Mouse (Mus musculus) adipocyte (in vitro differentiated cells): ENCODE measurements around the gene Rsu1.

Experiments
- DNase-seq: peaks from one replicate; pipeline ENCODE4 v3.0.0-alpha.2; 2016; ENCODE audit warnings: low spot score

The Rsu1 gene

GRCm38 (mm10) chr2:13168743-13169142 lies 102.5 kb downstream of the Rsu1 start:
- peak; percentile 40 for DNase-seq

- DNase-seq: no peak
These were observed 109.5 kb downstream of the Rsu1 start for GRCm38 (mm10) chr2:13161717-13162116.

- no peak for DNase-seq
These were observed 126.0 kb downstream of the Rsu1 start for GRCm38 (mm10) chr2:13145245-13145644.

DNA sequence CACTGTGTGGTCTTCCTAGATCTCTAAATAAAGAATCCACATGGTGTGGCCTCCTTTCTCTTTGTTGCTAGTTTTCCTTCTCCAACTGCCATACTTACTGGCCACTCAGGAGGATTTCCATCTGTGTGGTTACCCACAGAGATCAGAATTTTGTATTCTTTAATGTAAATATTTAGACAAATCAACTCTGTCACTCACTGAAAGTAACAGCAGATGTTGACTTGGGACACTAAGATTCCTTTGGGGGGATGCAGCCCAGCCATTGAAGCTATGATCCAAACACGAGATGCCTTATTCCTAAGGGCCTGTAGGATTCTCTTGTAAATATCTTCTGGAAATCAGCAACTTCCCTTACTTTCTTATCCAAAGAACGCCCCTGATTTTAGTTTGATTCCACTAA lies 136.3 kb downstream of the Rsu1 start:
- DNase-seq: no peak

DNA sequence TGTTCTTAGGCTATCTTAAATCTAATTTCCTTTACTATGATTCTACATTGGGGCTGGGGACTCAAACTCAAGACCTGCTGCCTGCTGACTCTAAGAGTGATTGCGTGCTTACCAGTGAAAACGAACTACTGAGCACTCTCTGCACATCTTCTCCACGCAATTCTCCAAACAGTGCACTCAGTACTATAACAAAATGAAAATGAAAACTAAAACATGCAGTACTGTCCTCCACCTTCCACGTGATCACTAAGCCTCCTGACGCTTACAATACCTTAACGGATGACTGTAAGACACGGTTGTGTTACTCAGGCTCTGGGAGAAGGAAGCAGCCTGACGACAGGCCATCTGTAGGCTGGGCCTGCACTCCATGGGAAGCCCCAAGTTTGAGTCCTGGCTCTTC lies 138.4 kb downstream of the Rsu1 start:
- no peak for DNase-seq

- DNase-seq: no peak
These were observed 138.8 kb downstream of the Rsu1 start for GRCm38 (mm10) chr2:13132406-13132805.

DNA sequence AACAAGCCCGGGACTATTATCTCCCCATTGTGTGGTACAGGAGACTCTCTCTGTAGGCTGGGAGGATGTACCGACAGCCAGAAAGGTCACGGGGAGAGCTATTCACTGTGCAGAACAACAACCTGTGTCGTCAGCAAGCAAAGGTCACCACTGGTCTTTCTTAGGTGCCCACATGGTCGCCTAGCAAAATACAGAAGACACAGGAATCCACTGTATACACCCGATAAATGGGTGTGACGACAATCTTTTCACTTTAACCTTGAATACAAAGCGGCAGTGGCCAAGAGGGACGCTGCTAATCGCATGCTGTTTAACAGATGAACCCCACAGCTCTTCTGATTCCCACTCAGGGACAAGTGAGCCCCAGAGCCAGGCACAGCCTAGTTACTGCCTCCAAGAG lies 141.4 kb downstream of the Rsu1 start:
- DNase-seq: no peak

- no peak for DNase-seq
These were observed 141.9 kb downstream of the Rsu1 start for GRCm38 (mm10) chr2:13129337-13129736.

DNA sequence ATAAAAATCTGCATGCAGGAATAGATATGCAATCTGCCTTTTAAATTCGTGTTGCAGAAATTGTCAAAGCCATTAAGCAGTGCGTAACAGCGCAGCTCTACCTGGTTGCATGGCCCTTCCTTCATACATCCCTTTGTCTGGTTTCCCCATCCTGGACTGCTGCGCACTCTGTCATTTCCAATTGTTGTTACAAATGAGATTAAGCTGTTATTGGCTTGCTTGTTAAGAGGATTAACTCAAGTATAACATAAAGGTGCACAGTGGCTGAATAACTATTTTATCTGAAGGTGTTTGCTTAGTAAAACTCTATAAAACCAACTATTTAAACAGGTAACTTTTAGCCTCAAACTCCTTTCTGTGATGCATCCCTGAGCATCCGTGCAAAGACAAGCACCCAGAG lies 150.8 kb downstream of the Rsu1 start:
- no peak for DNase-seq

DNA sequence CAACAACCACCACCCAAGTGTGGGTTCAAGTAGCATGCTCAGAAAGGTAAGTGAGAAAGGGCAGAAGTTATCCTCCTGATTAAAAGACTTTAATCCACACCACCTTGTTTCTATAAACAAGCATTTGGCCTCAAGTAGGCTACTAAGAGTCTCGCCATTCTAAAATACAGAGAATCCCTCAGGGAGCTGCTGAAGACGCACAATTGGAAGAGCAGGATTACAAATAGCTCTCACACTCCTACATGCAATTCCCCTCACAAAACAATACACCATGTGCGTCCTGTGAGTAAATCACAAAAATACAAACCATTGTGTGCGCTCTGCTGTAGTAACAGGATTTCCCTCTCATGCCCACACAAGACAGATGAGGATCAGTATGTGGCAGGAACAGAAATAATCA lies 153.3 kb downstream of the Rsu1 start:
- no peak for DNase-seq

GRCm38 (mm10) chr2:13106531-13106930 lies 164.7 kb downstream of the Rsu1 start:
- DNase-seq: no peak

- no peak for DNase-seq
These were observed 166.8 kb downstream of the Rsu1 start for GRCm38 (mm10) chr2:13104388-13104787.

DNA sequence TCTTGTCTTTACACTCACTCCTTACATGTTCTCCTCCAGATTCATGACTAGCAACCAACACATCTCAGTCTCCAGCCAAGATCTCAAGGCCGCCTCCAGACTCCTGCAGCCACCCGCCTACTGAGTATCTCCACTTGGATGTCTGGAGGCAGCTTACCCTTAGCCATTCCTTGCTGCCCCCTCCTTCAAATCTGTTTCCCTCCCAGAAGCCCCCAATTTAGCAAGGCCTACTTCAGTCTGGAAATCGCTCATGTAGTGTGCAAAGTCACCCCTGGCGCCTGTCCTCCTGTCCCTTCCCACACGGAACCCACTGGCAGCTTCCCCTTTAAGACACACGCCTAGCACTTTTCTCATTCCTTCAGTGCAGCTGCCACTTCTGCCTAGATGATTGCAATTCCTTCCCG lies 167.4 kb downstream of the Rsu1 start:
- no peak for DNase-seq

DNA sequence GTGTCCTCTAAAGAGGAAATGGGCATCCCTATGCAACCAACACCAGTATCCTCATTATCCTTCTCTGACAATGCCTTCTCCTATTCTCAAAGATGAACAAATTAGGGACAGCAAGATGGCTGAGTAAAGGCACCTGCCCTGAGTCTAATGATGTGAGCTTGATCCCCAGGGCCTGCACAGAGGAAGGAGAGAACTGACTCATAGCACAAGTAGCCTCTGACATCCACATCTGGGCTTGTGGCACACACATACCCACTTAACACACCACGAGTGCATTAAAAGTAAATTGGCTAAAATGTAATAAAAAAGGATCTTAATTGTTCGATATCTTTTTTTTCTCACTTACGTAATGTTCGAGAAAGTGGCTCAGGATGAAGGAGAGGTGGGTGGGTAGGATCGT lies 177.2 kb downstream of the Rsu1 start:
- DNase-seq: no peak

DNA sequence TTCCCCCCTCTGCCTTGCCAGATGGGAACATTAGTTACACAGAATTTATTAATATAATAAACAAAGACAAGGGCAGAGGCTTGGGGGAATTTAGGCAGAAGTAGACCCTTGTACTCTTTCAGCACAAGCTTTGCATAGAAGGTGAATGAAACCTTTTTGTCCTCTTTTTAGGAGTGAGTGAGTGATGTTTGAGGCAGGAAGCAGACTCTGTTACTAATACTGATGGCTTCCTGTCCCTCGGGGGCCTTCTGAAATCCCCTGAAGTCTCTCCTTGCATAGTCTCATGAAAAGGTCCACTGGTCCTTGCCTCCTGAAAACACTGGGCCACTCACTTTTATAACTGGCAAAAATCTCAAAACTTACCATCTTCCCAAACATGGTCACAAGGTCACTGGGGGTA lies 177.6 kb downstream of the Rsu1 start:
- no peak for DNase-seq

DNA sequence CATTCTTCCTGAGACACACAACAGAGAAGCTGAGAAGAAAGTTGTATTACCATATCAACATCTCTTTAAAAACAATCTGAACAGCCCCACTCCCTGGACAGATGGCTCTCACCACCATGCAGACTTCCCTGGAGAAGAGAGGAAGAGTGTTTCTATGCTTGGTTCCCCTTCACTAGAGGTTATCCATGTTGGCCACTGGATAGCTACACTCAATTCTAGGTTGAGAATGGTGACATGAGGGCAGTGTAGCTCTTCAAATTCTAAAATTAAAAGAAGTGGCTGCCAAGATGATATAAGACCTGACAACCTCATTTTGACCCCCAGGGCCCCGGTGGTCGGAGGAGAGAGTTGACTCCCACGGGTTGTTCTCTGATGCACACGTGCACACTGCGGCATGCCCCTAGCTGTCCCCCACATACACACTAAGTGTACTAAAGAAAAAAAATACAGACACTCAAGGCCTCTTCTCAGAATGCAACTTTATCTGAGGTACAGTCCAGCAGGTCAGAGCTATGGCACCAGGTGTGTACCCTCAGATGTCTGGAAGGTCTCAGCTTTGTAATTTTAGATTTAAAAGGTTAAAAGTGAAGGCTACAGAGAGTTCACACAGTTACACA lies 179.7 kb downstream of the Rsu1 start:
- DNase-seq: no peak

- DNase-seq: no peak
These were observed 180.4 kb downstream of the Rsu1 start for GRCm38 (mm10) chr2:13090841-13091240.

DNA sequence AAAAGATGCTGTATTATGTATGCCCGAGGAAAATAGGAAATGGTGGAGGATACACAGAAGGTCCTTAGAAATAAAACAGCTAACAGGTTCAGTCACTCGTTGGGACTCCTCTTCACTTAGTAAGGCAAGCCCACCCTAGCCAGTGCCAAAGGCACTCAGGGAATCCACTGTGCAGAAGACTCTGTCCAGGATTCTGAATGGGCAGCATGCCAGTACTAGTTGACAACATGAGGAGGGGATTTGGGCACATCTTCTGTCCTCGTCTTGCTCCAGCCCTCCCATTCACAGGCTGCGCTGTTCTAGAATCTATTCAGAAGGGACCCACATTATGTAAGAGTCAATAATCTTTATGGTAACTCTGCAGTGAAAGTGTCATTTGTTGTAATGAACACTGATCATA lies 181.4 kb downstream of the Rsu1 start:
- DNase-seq: no peak

DNA sequence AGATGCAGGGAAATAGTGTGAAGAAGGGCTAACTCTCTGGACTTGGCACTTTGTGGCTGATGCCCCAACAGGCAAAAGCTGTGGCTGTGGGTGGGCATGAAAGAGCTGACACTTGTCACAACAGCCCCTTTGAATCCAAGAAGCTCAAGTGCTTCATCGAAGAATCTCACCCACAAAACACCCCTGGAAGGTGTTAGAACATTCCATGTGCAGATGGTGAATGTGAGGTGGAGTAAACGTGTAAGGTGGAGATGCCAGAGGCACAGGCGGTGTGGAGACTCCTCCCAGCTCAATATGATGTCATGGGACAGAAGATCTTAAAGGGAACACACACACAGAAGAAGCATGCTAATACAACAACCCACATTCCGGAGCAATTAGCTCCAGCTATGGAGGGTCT lies 182.9 kb downstream of the Rsu1 start:
- DNase-seq: no peak

DNA sequence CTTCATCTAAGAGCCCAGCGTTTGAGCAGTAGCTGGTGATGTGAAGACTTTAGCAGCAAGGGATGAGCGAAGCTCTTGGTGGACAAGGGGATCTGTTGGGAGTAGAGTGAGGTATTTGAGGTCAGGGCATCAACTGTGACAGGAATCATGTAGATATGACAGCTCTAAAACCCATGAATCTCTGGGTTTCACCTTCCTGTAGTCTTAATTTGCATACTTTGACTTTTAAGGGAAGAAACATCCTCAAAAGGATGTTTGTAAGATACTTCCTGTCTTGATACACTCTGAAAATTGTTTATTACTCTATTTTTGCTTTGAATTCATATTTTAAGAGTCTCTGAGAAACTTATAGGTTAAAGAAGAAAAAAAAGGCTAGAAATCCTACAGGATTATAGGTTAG lies 183.4 kb downstream of the Rsu1 start:
- DNase-seq: no peak

GRCm38 (mm10) chr2:13084223-13084622 lies 187.0 kb downstream of the Rsu1 start:
- no peak for DNase-seq

DNA sequence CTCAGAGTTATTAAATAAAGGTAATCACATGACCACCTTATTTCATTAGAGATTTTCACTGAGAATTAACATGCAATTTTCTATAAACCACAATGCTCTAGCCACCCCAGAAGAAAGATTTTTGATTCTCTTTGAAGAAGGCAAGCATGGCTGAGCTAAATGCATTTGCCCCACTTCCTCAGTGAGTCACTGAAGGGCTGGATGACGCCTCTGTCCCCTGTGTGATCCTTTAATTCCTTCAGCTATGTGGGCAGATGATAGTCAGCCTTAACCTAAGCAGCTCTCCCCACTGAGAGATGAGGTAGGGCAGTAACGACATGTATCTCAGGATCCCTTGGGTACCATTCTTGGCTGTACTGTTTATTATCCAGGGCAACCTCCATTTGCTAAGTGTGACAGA lies 190.7 kb downstream of the Rsu1 start:
- DNase-seq: no peak

DNA sequence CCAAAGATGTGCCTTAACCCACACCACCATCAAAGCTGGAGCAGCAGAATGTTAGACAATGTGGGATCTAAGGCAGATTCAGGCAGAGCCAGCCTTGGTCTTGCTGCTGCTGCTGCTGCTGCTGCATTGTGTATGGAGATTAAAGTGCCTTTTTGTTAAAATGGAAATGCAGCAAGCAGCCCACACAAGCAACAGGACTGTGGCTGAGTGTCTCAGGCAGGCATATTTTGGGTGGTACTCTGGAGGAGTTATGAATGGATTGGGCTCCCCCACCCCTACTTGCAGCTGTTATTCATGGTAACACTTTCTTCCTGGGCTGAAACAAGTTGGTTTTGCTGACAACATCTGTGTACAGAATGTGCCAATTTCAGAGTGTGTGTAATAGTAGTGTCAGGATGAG lies 199.0 kb downstream of the Rsu1 start:
- no peak for DNase-seq

DNA sequence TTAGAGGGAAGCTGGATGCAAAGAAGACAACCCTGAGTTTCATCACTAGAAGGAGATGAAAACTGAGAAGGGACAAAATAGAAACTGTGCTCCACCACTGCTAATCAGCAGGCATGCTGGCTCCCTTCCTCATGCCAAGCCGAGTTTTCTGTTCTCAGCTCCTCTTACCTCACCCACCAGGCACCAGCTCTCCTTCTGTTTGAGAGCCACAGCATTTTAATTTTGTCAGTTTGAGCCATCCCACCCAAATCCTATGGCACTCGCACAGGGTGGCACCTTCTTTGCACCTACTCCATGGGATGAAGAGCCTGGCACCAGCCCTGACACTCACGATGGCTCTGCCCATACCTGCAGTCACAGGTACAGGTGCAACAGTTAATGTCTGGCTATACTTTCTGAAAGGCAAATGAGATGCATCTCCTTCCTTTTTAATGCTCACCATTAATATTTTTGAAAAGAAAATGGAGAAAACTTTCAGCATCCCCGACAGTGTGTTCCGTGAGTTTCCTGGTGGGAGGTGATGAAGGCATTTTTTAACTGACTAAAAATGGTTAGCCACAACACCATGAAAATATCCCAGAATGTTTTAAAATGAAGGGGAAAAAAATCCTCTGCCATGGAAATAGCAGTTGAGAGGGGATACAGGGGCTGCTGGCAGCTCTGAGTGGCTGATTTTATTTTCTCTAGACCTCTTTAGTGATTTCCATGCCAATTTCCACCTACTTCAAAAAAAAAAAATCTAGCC lies 210.6 kb downstream of the Rsu1 start:
- no peak for DNase-seq
